Mouse (Mus musculus): ENCODE results near the gene Zbtb1.

- TF ChIP-seq FLI1 (IDR thresholded peaks at IDR 0.05; ENCODE audit: low read length) (no peak), GATA1 (IDR thresholded peaks at IDR 0.05; ENCODE audit: borderline replicate concordance, low read length) (no peak)
These were observed 35.3 kb downstream of the Zbtb1 start for GRCm38 (mm10) chr12:76405183-76405970.

All from megakaryocyte, embryonic 14.5 days (primary cell).